Mouse (Mus musculus): ENCODE results near the gene Ninj2. TPM values are rescaled to one million over a fixed set of nuclear protein-coding genes. Genes with fewer than 3 reads are reported as not detected.

The Ninj2 gene
- total and polyA plus RNA-seq, 2 experiments from 2014 or later: not detected

- Histone ChIP-seq H3K36me3 (ENCODE audit: insufficient read depth) (no peaks in the 10 kb centered on the region), H3K4me1 (ENCODE audit: insufficient read depth) (no peaks in the 10 kb centered on the region), H3K4me3 (ENCODE audit: low read depth, low read length) (no peak overlapping the region), H3K9ac (no peak overlapping the region), H3K27ac (ENCODE audit: low read depth, low read length) (no peak overlapping the region), H3K4me2 (ENCODE audit: low read depth) (no peak overlapping the region), H3K27me3 (ENCODE audit: insufficient read depth, low read length) (no peaks in the 10 kb centered on the region), H3K9me3 (ENCODE audit: low read length) (no peaks in the 10 kb centered on the region)
- no peak for ATAC-seq
- no peak for DNase-seq
- 89% methylated on average over 1 of the region's 1 CpGs for WGBS
- no peak for TF ChIP-seq CTCF (IDR thresholded peaks at IDR 0.05; ENCODE audit: low read depth)
Observed at GRCm38 (mm10) chr6:120216702-120217101, 123.6 kb downstream of the Ninj2 start.

- Histone ChIP-seq H3K4me2 (ENCODE audit: low read depth) (no peak overlapping the region), H3K27me3 (ENCODE audit: insufficient read depth, low read length) (no peaks in the 10 kb centered on the region), H3K4me1 (ENCODE audit: insufficient read depth) (no peaks in the 10 kb centered on the region), H3K27ac (ENCODE audit: low read depth, low read length) (no peak overlapping the region), H3K9ac (no peak overlapping the region), H3K36me3 (ENCODE audit: insufficient read depth) (no peaks in the 10 kb centered on the region), H3K9me3 (ENCODE audit: low read length) (no peaks in the 10 kb centered on the region), H3K4me3 (ENCODE audit: low read depth, low read length) (no peak overlapping the region)
- no peak for TF ChIP-seq CTCF (IDR thresholded peaks at IDR 0.05; ENCODE audit: low read depth)
- WGBS: 85% methylated on average over 2 of the region's 2 CpGs
- ATAC-seq (no peak), DNase-seq (no peak)
Observed at GRCm38 (mm10) chr6:120219281-120219680, 126.1 kb downstream of the Ninj2 start.

GRCm38 (mm10) chr6:120222669-120223068 lies 129.5 kb downstream of the Ninj2 start:
- no peaks in the 10 kb centered on the region for H3K9me3 ChIP-seq (ENCODE audit: low read length)
- DNase-seq (peak; percentile 11), ATAC-seq (no peak)
- H3K27me3 ChIP-seq (ENCODE audit: insufficient read depth, low read length): no peaks in the 10 kb centered on the region
- no peak overlapping the region for H3K4me2 ChIP-seq (ENCODE audit: low read depth)
- no peaks in the 10 kb centered on the region for H3K4me1 ChIP-seq (ENCODE audit: insufficient read depth)
- H3K9ac ChIP-seq: no peak overlapping the region
- no peak overlapping the region for H3K27ac ChIP-seq (ENCODE audit: low read depth, low read length)
- H3K4me3 ChIP-seq (ENCODE audit: low read depth, low read length): no peak overlapping the region
- no peaks in the 10 kb centered on the region for H3K36me3 ChIP-seq (ENCODE audit: insufficient read depth)
- TF ChIP-seq CTCF (IDR thresholded peaks at IDR 0.05; ENCODE audit: low read depth): peak; percentile 61
- WGBS: 39% methylated on average over 6 of the region's 6 CpGs

GRCm38 (mm10) chr6:120225355-120225754 lies 132.2 kb downstream of the Ninj2 start:
- Histone ChIP-seq H3K9ac (no peak overlapping the region), H3K9me3 (ENCODE audit: low read length) (no peaks in the 10 kb centered on the region), H3K4me2 (ENCODE audit: low read depth) (no peak overlapping the region), H3K27me3 (ENCODE audit: insufficient read depth, low read length) (no peaks in the 10 kb centered on the region), H3K27ac (ENCODE audit: low read depth, low read length) (no peak overlapping the region), H3K4me1 (ENCODE audit: insufficient read depth) (no peaks in the 10 kb centered on the region), H3K4me3 (ENCODE audit: low read depth, low read length) (no peak overlapping the region), H3K36me3 (ENCODE audit: insufficient read depth) (no peaks in the 10 kb centered on the region)
- DNase-seq (no peak), ATAC-seq (no peak)
- no peak for TF ChIP-seq CTCF (IDR thresholded peaks at IDR 0.05; ENCODE audit: low read depth)
- WGBS: 65% methylated on average over 6 of the region's 6 CpGs

GRCm38 (mm10) chr6:120227068-120227467 lies 133.9 kb downstream of the Ninj2 start:
- no peak overlapping the region for H3K4me2 ChIP-seq (ENCODE audit: low read depth)
- H3K4me3 ChIP-seq (ENCODE audit: low read depth, low read length): no peak overlapping the region
- H3K27ac ChIP-seq (ENCODE audit: low read depth, low read length): no peak overlapping the region
- no peak for DNase-seq
- H3K4me1 ChIP-seq (ENCODE audit: insufficient read depth): no peaks in the 10 kb centered on the region
- no peaks in the 10 kb centered on the region for H3K27me3 ChIP-seq (ENCODE audit: insufficient read depth, low read length)
- no peaks in the 10 kb centered on the region for H3K36me3 ChIP-seq (ENCODE audit: insufficient read depth)
- H3K9me3 ChIP-seq (ENCODE audit: low read length): no peaks in the 10 kb centered on the region
- no peak overlapping the region for H3K9ac ChIP-seq
- no peak for ATAC-seq
- 75% methylated on average over 7 of the region's 7 CpGs for WGBS
- no peak for TF ChIP-seq CTCF (IDR thresholded peaks at IDR 0.05; ENCODE audit: low read depth)

- H3K4me1 ChIP-seq (ENCODE audit: insufficient read depth): no peaks in the 10 kb centered on the region
- H3K9ac ChIP-seq: no peak overlapping the region
- H3K36me3 ChIP-seq (ENCODE audit: insufficient read depth): no peaks in the 10 kb centered on the region
- TF ChIP-seq CTCF (IDR thresholded peaks at IDR 0.05; ENCODE audit: low read depth): no peak
- no peak overlapping the region for H3K4me3 ChIP-seq (ENCODE audit: low read depth, low read length)
- no peaks in the 10 kb centered on the region for H3K27me3 ChIP-seq (ENCODE audit: insufficient read depth, low read length)
- H3K9me3 ChIP-seq (ENCODE audit: low read length): no peaks in the 10 kb centered on the region
- ATAC-seq (no peak), DNase-seq (no peak)
- H3K27ac ChIP-seq (ENCODE audit: low read depth, low read length): no peak overlapping the region
- WGBS: 58% methylated on average over 7 of the region's 7 CpGs
- no peak overlapping the region for H3K4me2 ChIP-seq (ENCODE audit: low read depth)
Observed at GRCm38 (mm10) chr6:120229806-120230205, 136.7 kb downstream of the Ninj2 start.

- no peak for TF ChIP-seq CTCF (IDR thresholded peaks at IDR 0.05; ENCODE audit: low read depth)
- no peaks in the 10 kb centered on the region for H3K9me3 ChIP-seq (ENCODE audit: low read length)
- no peak overlapping the region for H3K4me2 ChIP-seq (ENCODE audit: low read depth)
- no peaks in the 10 kb centered on the region for H3K36me3 ChIP-seq (ENCODE audit: insufficient read depth)
- no peaks in the 10 kb centered on the region for H3K4me1 ChIP-seq (ENCODE audit: insufficient read depth)
- H3K27ac ChIP-seq (ENCODE audit: low read depth, low read length): no peak overlapping the region
- H3K27me3 ChIP-seq (ENCODE audit: insufficient read depth, low read length): no peaks in the 10 kb centered on the region
- WGBS: 2% methylated on average over 1 of the region's 1 CpGs
- H3K9ac ChIP-seq: no peak overlapping the region
- DNase-seq (no peak), ATAC-seq (no peak)
- no peak overlapping the region for H3K4me3 ChIP-seq (ENCODE audit: low read depth, low read length)
Observed at GRCm38 (mm10) chr6:120230441-120230840, 137.3 kb downstream of the Ninj2 start.

GRCm38 (mm10) chr6:120232885-120233284 lies 139.7 kb downstream of the Ninj2 start:
- WGBS: 92% methylated on average over 6 of the region's 6 CpGs

More at GRCm38 (mm10) chr6:120232885-120233284, 139.7 kb downstream of the Ninj2 start:
- Histone ChIP-seq H3K9ac (no peak overlapping the region), H3K4me1 (ENCODE audit: insufficient read depth) (no peaks in the 10 kb centered on the region), H3K27me3 (ENCODE audit: insufficient read depth, low read length) (no peaks in the 10 kb centered on the region), H3K4me2 (ENCODE audit: low read depth) (no peak overlapping the region), H3K4me3 (ENCODE audit: low read depth, low read length) (no peak overlapping the region), H3K36me3 (ENCODE audit: insufficient read depth) (no peaks in the 10 kb centered on the region), H3K27ac (ENCODE audit: low read depth, low read length) (no peak overlapping the region), H3K9me3 (ENCODE audit: low read length) (no peaks in the 10 kb centered on the region)
- no peak for DNase-seq
- TF ChIP-seq CTCF (IDR thresholded peaks at IDR 0.05; ENCODE audit: low read depth): no peak
- ATAC-seq: no peak

Data from forebrain, postnatal 0 days (tissue).